Mouse (Mus musculus) WW6 (cell line): ENCODE results near the gene Arvcf.

ENCODE experiments used
- DNase-seq: peaks from one replicate; pipeline ENCODE4 v3.0.0-alpha.2; 2013; ENCODE audit warnings: low read depth, low spot score

The Arvcf gene

DNA sequence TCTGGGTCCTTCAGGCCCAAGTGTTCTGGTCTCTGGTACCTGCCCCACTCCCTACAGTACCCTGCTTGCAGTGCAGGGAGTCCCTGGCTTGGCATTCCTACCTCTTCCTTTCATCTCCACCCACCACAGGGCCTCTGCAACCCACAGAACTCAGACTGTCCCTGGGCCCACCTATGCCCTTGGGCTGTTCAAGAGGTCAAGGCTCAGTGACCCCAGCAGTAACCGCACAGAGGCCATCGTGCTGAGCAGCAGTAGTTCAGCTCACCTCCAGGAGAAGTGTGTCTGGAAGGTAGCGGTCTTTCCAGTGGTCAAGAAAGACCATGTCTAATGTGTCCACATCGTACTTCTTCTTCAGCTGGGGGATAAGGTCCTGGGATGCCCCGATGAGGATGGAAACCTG lies 62.4 kb downstream of the Arvcf start:
- no peak for DNase-seq

DNA sequence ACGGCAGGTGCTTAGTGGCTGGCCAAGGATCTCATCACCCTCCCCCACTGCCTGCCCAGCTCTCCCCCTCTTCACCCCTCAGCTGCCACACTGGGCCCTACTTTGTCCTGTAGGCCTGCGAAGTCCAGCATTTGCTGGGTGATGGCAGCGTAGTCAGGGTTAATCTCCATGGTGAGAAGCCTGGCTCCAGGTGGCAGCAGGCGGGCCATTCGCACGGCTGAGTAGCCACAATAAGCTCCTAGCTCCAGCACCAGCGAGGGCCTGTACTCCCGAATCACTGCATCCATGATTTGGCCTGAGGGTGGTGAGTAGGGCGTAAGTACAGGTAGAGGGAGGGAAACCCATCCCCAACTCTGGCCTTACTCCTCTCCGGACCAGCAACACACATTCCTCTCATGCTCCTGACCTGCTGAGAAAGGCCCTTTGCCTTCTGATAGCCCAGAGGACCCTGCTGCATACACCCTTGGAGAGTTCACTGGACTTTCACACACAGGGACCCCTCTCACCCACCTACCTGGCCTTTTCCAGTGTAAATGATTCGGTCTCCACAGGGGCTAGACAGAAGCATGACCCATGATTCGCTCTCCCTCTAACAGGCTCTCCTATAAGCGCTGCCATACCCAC lies 63.2 kb downstream of the Arvcf start:
- DNase-seq: no peak

DNA sequence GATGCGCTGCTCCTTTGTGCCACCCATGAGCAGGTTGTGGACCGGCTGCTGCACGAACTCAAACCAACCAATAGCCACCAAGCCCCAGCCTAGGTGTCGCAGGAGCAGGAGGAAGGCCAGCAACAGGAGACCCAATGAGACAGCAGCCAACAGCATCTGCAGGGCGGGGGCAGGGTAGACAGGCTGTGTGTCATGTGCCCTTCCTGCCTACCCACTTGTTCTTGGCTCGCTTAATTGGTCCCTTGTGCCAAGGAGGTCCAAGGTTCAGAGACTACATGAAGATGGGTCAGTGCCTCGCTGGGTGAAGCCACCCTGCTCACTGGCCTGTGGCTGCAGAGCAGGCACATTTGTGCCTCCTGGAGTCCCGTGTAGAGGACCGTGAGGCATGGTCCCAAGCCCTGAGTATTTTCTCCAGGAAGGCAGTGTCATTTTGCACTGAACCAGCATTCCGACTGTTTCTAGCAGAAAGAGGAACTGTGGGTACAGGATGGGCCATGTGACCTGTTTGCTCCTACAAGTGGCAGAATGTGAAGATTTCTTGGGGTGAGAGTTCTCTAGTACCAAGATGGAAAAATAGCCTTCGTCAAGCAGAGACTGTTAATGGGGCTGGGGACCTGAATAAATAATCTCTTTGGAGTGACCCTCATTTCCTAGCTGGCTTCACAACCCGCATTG lies 64.0 kb downstream of the Arvcf start:
- no peak for DNase-seq

DNA sequence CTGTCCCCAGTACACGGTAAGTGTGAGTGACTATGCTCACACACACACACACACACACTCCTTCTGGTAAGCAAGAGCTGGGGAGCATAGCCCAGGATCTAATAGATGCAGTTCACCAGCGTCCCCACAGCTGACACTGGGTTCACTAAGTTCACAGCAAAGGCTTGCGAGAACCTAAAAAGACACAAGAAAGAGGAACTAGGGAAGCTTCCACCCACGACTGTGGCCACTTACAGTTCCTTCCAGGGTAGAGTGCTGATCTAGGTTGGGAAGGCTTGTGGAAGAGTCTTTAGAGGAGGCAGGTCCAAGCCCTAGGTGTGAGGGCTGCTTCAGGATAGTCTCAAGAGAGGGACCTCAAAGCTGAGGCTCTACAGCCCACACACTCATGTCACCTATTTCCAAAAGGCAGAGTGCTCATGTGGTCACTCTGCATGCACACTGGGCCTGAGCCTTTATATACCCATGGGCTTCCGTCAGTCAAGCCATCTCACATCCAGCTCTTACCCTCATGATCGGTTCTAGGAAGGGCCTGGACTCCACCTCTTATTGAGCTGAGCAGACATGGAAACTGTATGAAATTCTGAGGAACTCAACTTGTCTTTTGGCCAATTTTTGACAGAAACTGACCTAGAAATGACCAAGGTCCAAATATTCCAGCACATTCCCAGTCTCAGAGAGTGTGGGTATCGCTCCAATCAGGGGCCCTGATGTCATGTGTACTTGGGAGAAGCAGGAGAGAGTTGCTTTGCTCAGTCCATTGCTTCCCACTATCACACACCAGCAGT lies 65.2 kb downstream of the Arvcf start:
- DNase-seq: no peak

DNA sequence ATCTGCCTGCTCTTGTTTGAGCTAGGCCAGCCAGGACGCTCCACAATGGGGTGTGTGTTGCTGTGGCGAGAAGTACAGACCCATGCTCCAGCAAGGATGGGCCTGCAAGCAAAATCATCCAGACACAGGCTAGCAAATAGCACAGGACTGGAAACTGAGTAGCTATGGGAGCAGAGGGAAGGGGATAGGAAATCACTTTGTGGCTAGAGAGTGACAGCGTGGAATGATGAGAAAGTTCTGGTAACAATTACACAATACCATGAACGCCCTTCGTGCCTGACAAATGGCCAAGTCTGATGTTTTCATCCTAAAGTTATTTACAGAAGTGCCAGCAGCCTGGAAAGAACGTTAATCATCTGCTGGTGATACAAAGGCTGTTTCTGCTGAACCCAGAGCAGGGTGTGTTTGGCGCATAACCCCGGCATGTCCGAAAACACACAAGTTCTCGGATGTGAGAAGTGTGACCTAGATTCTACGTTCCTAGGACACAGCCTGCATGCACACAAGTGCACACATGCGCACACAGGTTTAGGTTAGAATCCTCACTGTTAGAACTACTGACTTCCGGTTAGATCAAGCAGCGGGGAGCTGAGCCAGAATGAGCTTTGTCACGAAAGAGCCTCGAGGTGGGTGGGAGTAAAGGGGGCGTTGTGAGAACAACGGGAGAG lies 68.2 kb downstream of the Arvcf start:
- DNase-seq: no peak

DNA sequence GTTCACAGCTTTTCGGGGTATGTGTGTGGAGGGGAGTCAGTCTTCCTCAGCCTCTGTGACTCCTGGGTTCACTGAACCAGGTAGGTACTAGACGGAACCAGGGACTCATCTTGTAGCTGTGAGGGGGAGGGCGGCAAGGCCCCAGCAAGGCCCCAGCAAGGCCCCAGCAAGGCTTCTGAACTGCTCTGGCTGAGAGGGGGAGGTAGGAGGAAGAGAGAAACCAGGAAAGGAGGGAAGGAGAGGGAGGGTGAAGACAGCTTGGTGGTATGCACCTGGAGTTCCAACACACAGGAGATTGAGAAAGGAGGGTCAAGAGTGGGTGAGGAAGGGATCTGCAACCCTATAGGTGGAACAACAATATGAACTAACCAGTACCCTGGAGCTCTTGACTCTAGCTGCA lies 68.9 kb downstream of the Arvcf start:
- no peak for DNase-seq

DNA sequence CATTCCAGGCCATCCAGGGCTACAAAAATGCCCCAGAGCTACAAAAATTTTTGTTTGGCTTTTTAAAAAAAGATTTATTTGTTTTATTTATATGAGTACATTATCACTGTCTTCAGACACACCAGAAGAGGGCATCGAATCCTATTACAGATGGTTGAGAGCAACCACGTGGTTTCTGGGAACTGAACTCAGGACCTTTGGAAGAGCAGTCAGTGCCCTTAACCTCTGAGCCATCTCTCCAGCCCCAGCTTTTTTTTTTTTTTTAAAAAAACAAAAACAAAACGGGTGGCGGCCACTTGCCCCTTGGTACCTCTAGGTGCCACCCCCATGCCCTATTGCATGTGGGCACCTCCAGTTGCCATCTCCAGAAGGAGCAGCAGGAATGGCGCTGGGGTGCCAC lies 69.5 kb downstream of the Arvcf start:
- DNase-seq: no peak

DNA sequence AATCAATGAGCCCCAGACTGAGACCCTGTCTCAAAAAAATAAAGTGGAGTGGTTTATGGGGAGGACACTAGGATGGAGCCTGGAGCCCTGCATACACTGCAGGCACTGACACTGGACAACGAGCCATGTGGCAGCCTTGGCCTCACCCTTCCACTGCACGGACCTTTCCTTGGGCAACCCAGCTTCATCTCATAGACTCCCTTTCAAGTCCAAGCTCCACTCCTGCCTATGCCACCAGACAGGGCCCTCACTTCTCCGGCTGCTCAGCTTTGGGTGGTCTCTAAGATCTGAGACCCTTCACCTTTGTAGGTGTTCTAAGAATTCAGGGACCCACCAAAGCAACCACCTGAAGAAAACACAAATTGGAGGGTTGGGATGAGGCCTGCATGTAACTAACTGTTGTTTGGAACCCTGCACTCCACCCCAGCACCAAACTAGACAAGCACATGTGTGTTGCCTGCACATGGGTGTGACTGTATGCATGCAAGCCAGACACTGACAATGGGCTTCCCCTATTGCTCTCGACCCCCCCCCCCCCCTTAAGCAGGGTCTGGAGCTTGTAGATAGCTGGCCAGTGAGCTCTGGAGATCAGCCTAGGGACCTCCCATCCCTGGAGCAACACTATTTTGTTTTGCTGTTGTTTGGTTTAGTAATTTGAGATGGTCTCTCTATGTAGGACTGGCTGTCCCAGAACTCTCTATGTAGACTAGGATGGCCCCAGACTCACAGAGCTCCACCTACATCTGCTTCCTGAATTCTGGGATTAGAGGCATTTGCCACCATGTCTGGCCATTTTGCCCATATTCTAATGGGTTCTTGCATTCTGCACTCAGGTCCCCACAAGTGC lies 71.0 kb downstream of the Arvcf start:
- DNase-seq: no peak

DNA sequence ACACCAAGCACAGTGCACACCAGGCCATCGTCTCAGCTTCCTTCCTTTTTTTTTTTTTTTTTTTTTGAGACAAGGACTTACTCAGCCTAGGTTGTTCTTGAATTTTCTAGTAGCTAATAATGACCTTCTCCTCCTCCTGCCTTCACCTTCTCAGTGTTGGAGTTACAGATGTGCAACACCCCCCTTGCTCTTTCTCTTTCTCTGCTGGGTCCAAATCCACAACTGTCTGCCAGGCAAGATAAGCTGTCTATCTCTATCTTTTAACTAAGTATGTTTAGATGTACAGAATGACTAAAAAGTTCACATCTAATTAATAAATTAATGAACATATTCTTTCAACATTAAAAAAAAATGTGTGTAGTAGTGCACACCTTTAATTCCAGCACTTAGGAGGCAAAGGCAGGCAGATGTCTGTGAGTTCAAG lies 71.6 kb downstream of the Arvcf start:
- DNase-seq: no peak

DNA sequence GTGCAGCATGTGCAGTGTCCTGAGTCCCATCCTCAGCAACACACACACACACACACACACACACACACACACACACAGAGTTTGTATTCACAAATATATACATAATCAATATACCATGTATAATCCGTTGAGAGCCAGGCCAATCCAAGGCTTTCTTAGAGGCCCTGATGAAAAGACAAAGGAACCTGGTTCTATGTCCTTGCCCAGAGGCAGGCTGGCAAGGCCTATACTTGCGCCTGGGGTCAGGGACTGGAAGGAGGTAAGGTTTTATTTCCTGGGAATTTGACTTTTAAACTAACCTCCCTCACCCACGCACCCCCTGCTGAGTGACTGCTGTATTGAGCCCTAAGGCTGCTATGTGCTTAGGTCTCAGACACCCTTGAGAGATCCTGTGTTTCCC lies 72.6 kb downstream of the Arvcf start:
- no peak for DNase-seq

DNA sequence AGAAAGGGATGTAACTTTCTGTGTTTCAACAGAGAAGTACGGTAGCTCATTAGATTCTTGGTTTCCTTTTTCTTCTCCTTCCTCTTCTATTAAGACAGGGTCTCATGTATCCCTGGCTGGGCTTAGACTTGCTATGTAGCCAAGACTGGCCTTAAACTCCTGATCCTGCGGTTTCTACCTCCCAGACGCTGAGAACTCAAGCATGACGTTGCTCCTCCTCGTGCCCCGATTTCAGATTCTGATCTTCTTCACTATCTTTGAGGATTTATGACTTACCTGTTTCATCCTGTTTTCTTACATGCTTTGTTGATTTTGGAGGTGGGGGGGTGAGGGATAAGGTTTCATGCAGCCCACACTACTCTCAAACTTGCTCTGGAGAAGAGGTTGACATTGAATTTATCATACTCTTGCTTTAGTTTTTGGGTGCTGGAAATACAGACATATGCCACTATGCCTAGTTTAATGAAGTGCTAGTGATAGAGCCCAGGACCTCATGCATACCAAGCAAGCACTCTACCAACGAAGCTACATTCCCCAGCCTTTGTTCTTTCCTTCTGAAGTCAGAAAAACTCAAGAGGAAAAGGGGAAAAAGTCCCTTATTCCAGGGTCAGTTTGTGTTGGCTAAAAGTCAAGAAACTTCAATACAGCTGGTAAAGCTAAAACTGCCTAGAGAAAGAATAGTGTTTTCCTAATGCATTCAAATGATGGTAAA lies 75.4 kb downstream of the Arvcf start:
- DNase-seq: no peak

DNA sequence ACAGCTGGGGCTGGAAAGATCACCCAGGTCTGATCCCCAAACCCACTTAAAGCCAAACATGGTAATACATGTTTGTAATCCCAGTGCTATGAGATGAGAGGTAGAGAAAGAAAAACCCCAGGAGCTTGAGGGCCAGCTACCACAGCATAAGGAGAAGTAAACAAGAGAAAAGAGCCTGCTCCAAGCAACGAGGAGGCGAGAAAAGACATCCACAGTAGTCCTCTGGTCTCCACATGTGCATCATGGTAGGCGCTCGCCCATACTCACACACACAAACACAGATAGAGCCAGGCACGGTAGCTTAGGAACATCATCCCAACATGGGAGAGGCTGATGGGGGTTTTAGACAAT lies 75.9 kb downstream of the Arvcf start:
- DNase-seq: no peak

DNA sequence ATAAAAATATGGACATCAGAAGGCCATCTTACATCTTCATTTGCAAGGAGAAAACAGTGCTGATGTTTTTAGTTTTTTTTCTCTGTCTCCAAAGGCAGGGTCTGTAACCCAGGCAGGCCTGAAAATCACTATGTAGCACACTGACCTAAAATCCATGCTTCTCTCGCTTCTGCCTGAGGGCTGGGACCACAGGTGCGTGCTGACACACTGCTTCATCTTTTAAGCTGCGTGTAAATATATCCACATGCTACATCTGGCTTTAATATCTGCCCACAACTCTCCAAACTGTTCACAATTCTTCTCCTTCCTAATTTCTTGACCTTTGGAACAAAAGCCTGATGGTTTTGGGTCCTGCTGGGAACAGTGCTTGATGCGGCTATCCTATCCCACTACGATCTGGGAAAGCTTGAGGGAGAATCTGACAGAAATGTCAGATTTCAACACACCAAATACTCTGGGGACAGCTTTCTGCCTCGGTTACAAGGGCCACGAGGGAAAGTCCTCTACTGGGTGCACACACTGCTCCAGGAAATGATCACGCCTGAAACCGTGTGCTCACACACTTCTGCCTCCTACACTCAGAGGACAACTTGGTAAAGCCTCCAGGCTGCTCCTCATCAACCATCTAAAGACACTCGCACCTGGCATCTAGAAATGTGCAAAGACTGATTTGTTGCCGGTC lies 76.5 kb downstream of the Arvcf start:
- DNase-seq: no peak

DNA sequence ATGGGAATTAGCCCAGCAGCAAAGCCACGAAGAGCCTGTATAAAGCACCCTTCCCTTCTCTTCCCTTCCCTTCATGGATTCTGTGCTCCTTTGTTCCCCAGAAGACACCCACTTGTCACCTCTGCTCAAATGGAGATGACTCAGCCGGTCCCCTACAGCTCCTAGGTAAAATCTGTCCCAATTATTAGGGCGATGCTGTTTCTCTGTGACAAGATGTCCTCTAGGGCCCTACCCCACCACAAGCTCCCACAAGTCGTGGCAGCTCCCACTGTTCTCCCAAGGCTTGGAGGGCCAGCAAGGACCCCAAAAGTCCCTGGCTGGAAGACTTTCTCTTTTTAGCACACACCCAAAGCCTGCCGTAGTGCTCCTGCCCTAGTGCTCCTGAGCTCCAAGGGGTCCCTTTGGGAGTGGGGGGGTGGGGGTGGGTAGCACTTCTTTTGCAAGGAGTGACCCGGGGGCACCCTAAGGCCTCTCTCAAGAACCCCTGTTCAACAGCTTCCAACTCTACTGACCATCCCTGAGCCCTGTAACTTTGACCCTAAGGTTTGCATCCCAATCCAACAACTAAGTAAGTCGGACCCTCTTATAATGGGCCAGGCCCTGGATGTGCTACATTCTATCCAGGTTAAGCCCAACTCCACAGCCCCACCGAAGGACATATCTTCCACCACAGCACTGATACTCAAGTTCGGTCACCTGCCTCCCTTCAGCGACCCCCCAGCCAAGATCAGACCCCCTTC lies 77.7 kb downstream of the Arvcf start:
- no peak for DNase-seq

DNA sequence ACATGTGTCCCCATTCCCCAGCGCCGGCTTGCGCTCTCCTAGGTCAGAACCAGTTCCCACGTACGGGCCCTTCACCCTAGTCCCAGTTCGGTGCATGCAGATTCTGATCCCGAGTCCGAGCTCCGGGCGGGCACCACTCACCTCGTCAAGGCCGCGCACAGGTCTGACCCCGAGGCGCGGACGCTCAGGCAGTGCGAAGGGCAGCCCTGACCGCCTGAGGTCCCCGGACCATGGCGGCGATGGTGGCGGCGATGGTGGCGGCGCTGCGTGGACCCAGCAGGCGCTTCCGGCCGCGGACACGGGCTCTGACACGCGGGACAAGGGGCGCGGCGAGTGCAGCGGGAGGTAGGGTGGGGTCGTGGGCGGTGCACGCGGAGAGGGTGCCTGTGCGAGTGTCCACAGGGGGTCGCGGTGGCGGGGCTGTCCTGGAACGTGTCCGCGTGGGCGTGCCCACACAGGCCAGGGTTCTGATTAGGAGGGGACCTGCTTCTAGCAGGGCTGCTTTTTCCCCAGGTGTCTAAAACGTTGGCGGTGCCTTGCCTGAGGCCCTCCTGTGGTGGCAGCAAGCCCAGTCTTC lies 78.3 kb downstream of the Arvcf start, which contains the start of gene Txnrd2:
Gene Txnrd2 (plus strand): TSS at position 170 of the 577 bp plus-strand sequence.
- no peak for DNase-seq

DNA sequence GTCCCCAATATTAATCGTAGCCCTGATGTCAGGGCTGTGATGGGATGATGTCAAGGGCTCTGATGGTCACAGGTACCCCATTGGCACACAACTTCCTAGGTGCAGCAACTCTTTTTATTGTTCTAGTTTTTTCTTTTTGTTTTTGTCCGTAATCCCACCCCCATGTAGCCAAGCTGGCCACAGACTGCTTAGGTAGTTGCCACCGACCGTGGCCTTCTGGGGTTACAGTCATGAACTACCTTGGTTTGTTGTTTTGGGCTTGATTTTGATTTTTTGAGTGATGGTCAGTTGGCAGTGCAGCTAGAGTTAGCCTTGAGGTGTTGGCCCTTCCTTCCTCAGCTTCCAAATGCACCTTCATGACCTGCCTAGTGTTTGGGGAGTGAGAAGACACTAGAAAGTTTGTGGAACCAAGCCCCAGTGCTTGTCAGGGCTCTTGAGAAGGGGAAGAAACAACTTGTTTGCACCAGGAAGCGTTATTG lies 78.9 kb downstream of the Arvcf start, which contains the start of gene Comt:
Gene Comt (minus strand): TSS at position 51 of the 479 bp plus-strand sequence.
- DNase-seq: no peak

DNA sequence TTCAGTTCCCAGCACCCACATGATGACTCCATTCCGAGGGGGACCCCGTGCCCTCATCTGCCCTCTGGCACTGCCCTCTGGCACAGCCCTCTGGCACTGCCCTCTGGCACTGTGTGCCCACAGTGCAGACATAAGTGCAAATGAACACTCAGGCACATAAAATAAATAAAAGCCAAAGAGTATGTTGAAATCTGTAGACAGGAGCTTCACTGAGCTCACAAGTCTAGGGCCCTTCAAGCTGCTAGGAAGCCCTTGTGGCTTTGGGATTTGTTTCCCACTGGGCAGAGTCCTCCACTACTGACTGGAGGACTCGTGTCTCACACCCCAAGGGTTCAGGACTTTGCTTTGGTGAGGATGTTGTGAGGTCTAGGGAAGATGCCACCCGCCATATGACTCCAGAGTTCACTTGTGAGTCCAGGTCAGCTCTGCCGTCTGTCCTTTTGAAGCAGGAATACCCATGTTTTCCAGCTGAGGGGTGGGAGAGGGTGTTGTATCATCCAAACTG lies 80.1 kb downstream of the Arvcf start:
- no peak for DNase-seq

DNA sequence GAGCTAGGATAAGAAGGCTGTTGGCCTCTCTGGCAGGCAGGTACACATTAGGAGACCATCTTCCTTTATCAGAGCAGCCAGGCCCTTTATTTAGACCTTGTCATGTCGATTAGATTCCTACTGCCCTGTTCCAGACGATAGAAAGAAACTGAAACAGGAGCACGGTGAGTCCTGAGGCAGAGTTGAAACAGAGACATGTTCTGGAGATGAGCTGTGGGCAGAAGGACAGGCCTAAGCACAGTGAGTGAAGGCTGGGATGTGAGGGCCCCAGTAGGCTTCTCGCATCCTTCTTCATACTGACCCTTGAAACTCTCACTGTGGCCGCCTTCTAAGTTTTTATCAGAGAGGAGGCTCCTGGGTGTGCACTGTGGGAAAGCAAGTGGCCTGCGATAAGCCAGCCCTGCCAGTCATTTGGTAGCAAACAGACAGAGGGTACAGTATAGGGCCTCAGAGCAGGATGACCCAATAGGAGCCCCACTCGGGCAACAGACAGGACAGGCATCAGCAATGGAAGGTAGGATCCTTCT lies 80.6 kb downstream of the Arvcf start:
- no peak for DNase-seq
